Mouse (Mus musculus): ENCODE data around the gene Slc25a10.

DNA sequence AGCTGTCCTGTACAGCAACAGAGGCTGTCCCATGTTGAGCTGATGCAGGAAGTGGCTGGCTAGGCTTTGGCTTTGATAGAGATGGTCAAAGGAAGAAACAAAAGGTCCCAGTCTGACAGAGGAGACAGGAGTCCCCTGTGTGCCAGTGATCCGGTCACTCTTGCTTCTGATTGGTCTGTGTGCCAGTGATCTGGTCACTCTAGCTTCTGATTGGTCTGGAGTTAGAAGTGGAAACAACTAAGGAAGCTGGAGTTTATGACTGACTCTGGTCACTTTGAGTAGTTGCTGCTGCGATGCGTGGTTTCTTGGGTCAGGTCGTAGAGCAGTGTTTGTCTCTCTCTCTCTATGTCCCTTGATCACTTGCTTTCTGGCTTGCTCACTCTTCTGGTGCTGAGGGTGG lies 10.1 kb downstream of the Slc25a10 start:
- TF ChIP-seq POLR2A (IDR thresholded peaks at IDR 0.05; ENCODE audit: low read depth, low read length): no peak
- TF ChIP-seq CTCF (IDR thresholded peaks at IDR 0.05; ENCODE audit: extremely low read depth, insufficient read length, insufficient replicate concordance, low read depth, low read length): no peak

All from small intestine, adult 2 months (tissue).